Mouse (Mus musculus) lung, postnatal 0 days (tissue): ENCODE measurements around the gene Brf1.

ENCODE experiments used
- CTCF ChIP-seq: IDR thresholded peaks from 2 replicates; pipeline ENCODE4 v1.5.1; 2016; ENCODE audit warnings: antibody characterized with exemption, mild to moderate bottlenecking
- EP300 ChIP-seq: IDR thresholded peaks from 2 replicates; pipeline ENCODE4 v1.6.1; 2016; ENCODE audit warnings: antibody characterized with exemption, mild to moderate bottlenecking, control low read depth

GRCm38 (mm10) chr12:112955800-112956199 lies 44.7 kb downstream of the Brf1 start:
- TF ChIP-seq EP300 (no peak), CTCF (peak; percentile 95)
